Mouse (Mus musculus): Measurements from ENCODE around the gene Hinfp. TPM values are rescaled to one million over a fixed set of nuclear protein-coding genes. Genes with fewer than 3 reads are reported as not detected.

Hinfp gene
- polyA plus RNA-seq, 1 experiment from 2014 or later = 17.4 TPM

- ATAC-seq (ENCODE audit: low FRiP score) (peak; percentile 69; the same call in 1 of the 2 replicates), DNase-seq (ENCODE audit: low spot score) (peak; percentile 57)
- H3K36me3 ChIP-seq (replicated peaks; ENCODE audit: control insufficient read depth, insufficient read depth) = no peaks in the 10 kb centered on the region
- H3K27me3 ChIP-seq (ENCODE audit: control insufficient read depth, insufficient read depth, low read length) = no peaks in the 10 kb centered on the region
- H3K9ac ChIP-seq = no peak overlapping the region
- no peak overlapping the region for H3K4me3 ChIP-seq (replicated peaks; ENCODE audit: low read length)
- H3K4me2 ChIP-seq (replicated peaks) = no peak overlapping the region; the same call in 1 of the 2 replicates
- H3K4me1 ChIP-seq (replicated peaks; ENCODE audit: control insufficient read depth, insufficient read depth, low read length) = peaks cover 32% of the 10 kb centered on the region
- peak overlapping the region; percentile 73 for H3K27ac ChIP-seq
- 7% methylated on average over 5 of the region's 5 CpGs for WGBS
- H3K9me3 ChIP-seq (ENCODE audit: control insufficient read depth, low read length) = no peaks in the 10 kb centered on the region
Observed at GRCm38 (mm10) chr9:44254508-44255135, 50.8 kb downstream of the Hinfp start.

- H3K4me1 ChIP-seq (replicated peaks; ENCODE audit: control insufficient read depth, insufficient read depth, low read length) = peaks cover 32% of the 10 kb centered on the region
- H3K4me3 ChIP-seq (replicated peaks; ENCODE audit: low read length) = no peak overlapping the region
- no peaks in the 10 kb centered on the region for H3K9me3 ChIP-seq (ENCODE audit: control insufficient read depth, low read length)
- no peak overlapping the region for H3K9ac ChIP-seq
- no peak for DNase-seq (ENCODE audit: low spot score)
- H3K36me3 ChIP-seq (replicated peaks; ENCODE audit: control insufficient read depth, insufficient read depth) = no peaks in the 10 kb centered on the region
- H3K4me2 ChIP-seq (replicated peaks) = no peak overlapping the region
- peak overlapping the region; percentile 63; the same call in 1 of the 2 replicates for H3K27ac ChIP-seq
- no peaks in the 10 kb centered on the region for H3K27me3 ChIP-seq (ENCODE audit: control insufficient read depth, insufficient read depth, low read length)
- 79% methylated on average over 6 of the region's 6 CpGs for WGBS
- ATAC-seq (ENCODE audit: low FRiP score) = no peak
Observed at GRCm38 (mm10) chr9:44253441-44253840, 52.0 kb downstream of the Hinfp start.

GRCm38 (mm10) chr9:44251314-44251713 lies 54.2 kb downstream of the Hinfp start, which contains the start of gene Pdzd3:
TSS of gene Pdzd3 (minus strand) at chr9:44251471.
- ATAC-seq (ENCODE audit: low FRiP score) (no peak), DNase-seq (ENCODE audit: low spot score) (no peak)
- no peak within 1 kb of the TSS for H3K4me3 ChIP-seq (replicated peaks; ENCODE audit: low read length)
- H3K27ac ChIP-seq = no peak within 1 kb of the TSS
- H3K4me1 ChIP-seq (replicated peaks; ENCODE audit: control insufficient read depth, insufficient read depth, low read length) = peaks cover 32% of the 10 kb centered on the region
- no peak within 1 kb of the TSS for H3K9ac ChIP-seq
- no peak within 1 kb of the TSS for H3K4me2 ChIP-seq (replicated peaks)
- H3K9me3 ChIP-seq (ENCODE audit: control insufficient read depth, low read length) = no peaks in the 10 kb centered on the region
- H3K27me3 ChIP-seq (ENCODE audit: control insufficient read depth, insufficient read depth, low read length) = no peaks in the 10 kb centered on the region
- no peaks in the 10 kb centered on the region for H3K36me3 ChIP-seq (replicated peaks; ENCODE audit: control insufficient read depth, insufficient read depth)
- 86% methylated on average over 10 of the region's 10 CpGs for WGBS

- ATAC-seq (ENCODE audit: low FRiP score) (no peak), DNase-seq (ENCODE audit: low spot score) (no peak)
- Histone ChIP-seq H3K4me1 (replicated peaks; ENCODE audit: control insufficient read depth, insufficient read depth, low read length) (peaks cover 29% of the 10 kb centered on the region), H3K4me3 (replicated peaks; ENCODE audit: low read length) (no peak overlapping the region), H3K4me2 (replicated peaks) (no peak overlapping the region), H3K27ac (no peak overlapping the region), H3K27me3 (ENCODE audit: control insufficient read depth, insufficient read depth, low read length) (no peaks in the 10 kb centered on the region), H3K9me3 (ENCODE audit: control insufficient read depth, low read length) (no peaks in the 10 kb centered on the region), H3K36me3 (replicated peaks; ENCODE audit: control insufficient read depth, insufficient read depth) (no peaks in the 10 kb centered on the region), H3K9ac (no peak overlapping the region)
- WGBS = 36% methylated on average over 4 of the region's 4 CpGs
Observed at GRCm38 (mm10) chr9:44250445-44250844, 55.0 kb downstream of the Hinfp start.

- Histone ChIP-seq H3K27me3 (ENCODE audit: control insufficient read depth, insufficient read depth, low read length) (no peaks in the 10 kb centered on the region), H3K4me1 (replicated peaks; ENCODE audit: control insufficient read depth, insufficient read depth, low read length) (peaks cover 20% of the 10 kb centered on the region), H3K4me3 (replicated peaks; ENCODE audit: low read length) (no peak overlapping the region), H3K4me2 (replicated peaks) (no peak overlapping the region), H3K36me3 (replicated peaks; ENCODE audit: control insufficient read depth, insufficient read depth) (no peaks in the 10 kb centered on the region), H3K9me3 (ENCODE audit: control insufficient read depth, low read length) (no peaks in the 10 kb centered on the region), H3K27ac (no peak overlapping the region), H3K9ac (no peak overlapping the region)
- 52% methylated on average over 26 of the region's 26 CpGs for WGBS
- DNase-seq (ENCODE audit: low spot score) = no peak
- ATAC-seq (ENCODE audit: low FRiP score) = peak; percentile 66; the same call in 1 of the 2 replicates
Observed at GRCm38 (mm10) chr9:44249181-44250146, 56.0 kb downstream of the Hinfp start.

GRCm38 (mm10) chr9:44247907-44248306 lies 57.6 kb downstream of the Hinfp start:
- Histone ChIP-seq H3K4me1 (replicated peaks; ENCODE audit: control insufficient read depth, insufficient read depth, low read length) (peaks cover 4% of the 10 kb centered on the region; the same call in 1 of the 2 replicates), H3K27ac (no peak overlapping the region), H3K9ac (no peak overlapping the region), H3K4me2 (replicated peaks) (no peak overlapping the region), H3K4me3 (replicated peaks; ENCODE audit: low read length) (no peak overlapping the region), H3K27me3 (ENCODE audit: control insufficient read depth, insufficient read depth, low read length) (no peaks in the 10 kb centered on the region), H3K36me3 (replicated peaks; ENCODE audit: control insufficient read depth, insufficient read depth) (no peaks in the 10 kb centered on the region), H3K9me3 (ENCODE audit: control insufficient read depth, low read length) (no peaks in the 10 kb centered on the region)
- no peak for DNase-seq (ENCODE audit: low spot score)
- WGBS = 91% methylated on average over 6 of the region's 6 CpGs
- no peak for ATAC-seq (ENCODE audit: low FRiP score)

- 49% methylated on average over 2 of the region's 2 CpGs for WGBS
- Histone ChIP-seq H3K27ac (no peak overlapping the region), H3K4me2 (replicated peaks) (no peak overlapping the region), H3K36me3 (replicated peaks; ENCODE audit: control insufficient read depth, insufficient read depth) (no peaks in the 10 kb centered on the region), H3K4me3 (replicated peaks; ENCODE audit: low read length) (no peak overlapping the region), H3K27me3 (ENCODE audit: control insufficient read depth, insufficient read depth, low read length) (no peaks in the 10 kb centered on the region), H3K4me1 (replicated peaks; ENCODE audit: control insufficient read depth, insufficient read depth, low read length) (no peaks in the 10 kb centered on the region), H3K9ac (no peak overlapping the region), H3K9me3 (ENCODE audit: control insufficient read depth, low read length) (no peaks in the 10 kb centered on the region)
- ATAC-seq (ENCODE audit: low FRiP score) (no peak), DNase-seq (ENCODE audit: low spot score) (no peak)
Observed at GRCm38 (mm10) chr9:44243621-44244020, 61.9 kb downstream of the Hinfp start.
